8 mouse cellular contexts compared by ENCODE assay signal in genomic region chr3:135628706-135629169, GRCm38 (mm10).
DNase-seq lines count a peak whose midpoint lies in the region; ATAC-seq and TF ChIP-seq lines count a peak whose summit lies in the region.

No protein-coding gene starts in this region.

- 31% methylated on average over 9 of the region's 9 CpGs for WGBS in bone marrow, adult 2 months
- 33% methylated on average over 9 of the region's 9 CpGs for WGBS in kidney, postnatal 0 days
- 87% methylated on average over 9 of the region's 9 CpGs for WGBS in forebrain, embryonic 14.5 days

- TF ChIP-seq POLR2A in bone marrow, adult 2 months (IDR thresholded peaks at IDR 0.05; ENCODE audit: borderline replicate concordance, control insufficient read depth, low read depth, low read length): no peak

- H3K4me1 ChIP-seq in bone marrow, adult 2 months (ENCODE audit: control insufficient read depth, insufficient read depth, low read length): peaks cover 5% of the 10 kb centered on the region; the same call in 1 of the 2 replicates
- peaks cover 3% of the 10 kb centered on the region for H3K4me1 ChIP-seq in kidney, postnatal 0 days (replicated peaks; ENCODE audit: insufficient read depth, low read length)
- no peaks in the 10 kb centered on the region for H3K4me1 ChIP-seq in forebrain, embryonic 14.5 days (ENCODE audit: control insufficient read depth, insufficient read depth, low read length)

- peaks cover 10% of the 10 kb centered on the region; the same call in 1 of the 2 replicates for H3K36me3 ChIP-seq in kidney, postnatal 0 days (ENCODE audit: insufficient read depth, low read length)
- peaks cover 3% of the 10 kb centered on the region; the same call in 1 of the 2 replicates for H3K36me3 ChIP-seq in forebrain, embryonic 14.5 days (ENCODE audit: control insufficient read depth, insufficient read depth, low read length)

- no peak overlapping the region for H3K4me3 ChIP-seq in bone marrow, adult 2 months (replicated peaks; ENCODE audit: control insufficient read depth, low read depth, low read length)
- no peak overlapping the region for H3K4me3 ChIP-seq in kidney, postnatal 0 days (replicated peaks; ENCODE audit: low read depth, low read length)
- no peak overlapping the region for H3K4me3 ChIP-seq in forebrain, embryonic 14.5 days (ENCODE audit: low read depth, low read length)
- H3K4me3 ChIP-seq in gastrocnemius, adult 2 months: no peak overlapping the region
- no peak overlapping the region for H3K4me3 ChIP-seq in layer of hippocampus, adult 2 months

- peak; percentile 75 for ATAC-seq in kidney, postnatal 0 days (replicated peaks; ENCODE audit: low FRiP score, low read depth)
- no peak for ATAC-seq in forebrain, embryonic 14.5 days

- no peak overlapping the region for H3K9ac ChIP-seq in kidney, postnatal 0 days (ENCODE audit: low read depth, low read length)
- no peak overlapping the region for H3K9ac ChIP-seq in forebrain, embryonic 14.5 days (ENCODE audit: low read length)

- intact Hi-C loops in gastrocnemius, adult 2 months (cut with DNase I): no loop called here

- no peaks in the 10 kb centered on the region for H3K9me3 ChIP-seq in kidney, postnatal 0 days (replicated peaks; ENCODE audit: low read length)
- H3K9me3 ChIP-seq in forebrain, embryonic 14.5 days (replicated peaks; ENCODE audit: control insufficient read depth, low read length): no peaks in the 10 kb centered on the region

- H3K27ac ChIP-seq in bone marrow, adult 2 months (ENCODE audit: control insufficient read depth, insufficient read depth, low read depth, low read length, poor library complexity): peak overlapping the region; percentile 79
- peak overlapping the region; percentile 27 for H3K27ac ChIP-seq in kidney, postnatal 0 days
- no peak overlapping the region for H3K27ac ChIP-seq in forebrain, embryonic 14.5 days (ENCODE audit: low read depth, low read length)
- H3K27ac ChIP-seq in gastrocnemius, adult 2 months: no peak overlapping the region
- H3K27ac ChIP-seq in layer of hippocampus, adult 2 months: no peak overlapping the region

- TF ChIP-seq CTCF in bone marrow, adult 2 months (IDR thresholded peaks at IDR 0.05; ENCODE audit: control insufficient read depth, insufficient read depth, low read length): no peak
- no peak for TF ChIP-seq CTCF in kidney, postnatal 0 days (IDR thresholded peaks at IDR 0.05; ENCODE audit: low read depth)
- no peak for TF ChIP-seq CTCF in gastrocnemius, adult 2 months (IDR thresholded peaks at IDR 0.05)
- TF ChIP-seq CTCF in layer of hippocampus, adult 2 months (conservative IDR thresholded peaks at IDR 0.05): no peak

- H3K27me3 ChIP-seq in kidney, postnatal 0 days (ENCODE audit: insufficient read depth, low read length): no peaks in the 10 kb centered on the region
- no peaks in the 10 kb centered on the region for H3K27me3 ChIP-seq in forebrain, embryonic 14.5 days (replicated peaks; ENCODE audit: control insufficient read depth, insufficient read depth, low read length)

- DNase-seq in embryo, embryonic 11 days: peak; percentile 27
- no peak for DNase-seq in embryo, embryonic 10 days (ENCODE audit: low spot score)
- DNase-seq in kidney, postnatal 0 days (ENCODE audit: low spot score): peak; percentile 84
- DNase-seq in mesoderm, embryonic 11.5 days (ENCODE audit: low read depth, low spot score): peak; percentile 34
- no peak for DNase-seq in forebrain, embryonic 14.5 days (ENCODE audit: low spot score)
- DNase-seq in gastrocnemius, adult 2 months: no peak
- no peak for DNase-seq in layer of hippocampus, adult 2 months (ENCODE audit: low spot score in 2 of 2)

- H3K4me2 ChIP-seq in kidney, postnatal 0 days (ENCODE audit: low read length): no peak overlapping the region
- H3K4me2 ChIP-seq in forebrain, embryonic 14.5 days (ENCODE audit: low read length): no peak overlapping the region

Comparison
In these comparisons a context has a peak if more than half of its experiments do, and no peak if none do; other contexts are left out.
1. DNase-seq: peak in embryo, embryonic 11 days (single experiment), kidney, postnatal 0 days (single experiment) and mesoderm, embryonic 11.5 days (single experiment); none in embryo, embryonic 10 days (single experiment), forebrain, embryonic 14.5 days (single experiment), gastrocnemius, adult 2 months (single experiment) and layer of hippocampus, adult 2 months (0 of 2).
2. H3K27ac ChIP-seq: peak in bone marrow, adult 2 months (single experiment) and kidney, postnatal 0 days (single experiment); none in forebrain, embryonic 14.5 days (single experiment), gastrocnemius, adult 2 months (single experiment) and layer of hippocampus, adult 2 months (single experiment).